In the genomic region with DNA sequence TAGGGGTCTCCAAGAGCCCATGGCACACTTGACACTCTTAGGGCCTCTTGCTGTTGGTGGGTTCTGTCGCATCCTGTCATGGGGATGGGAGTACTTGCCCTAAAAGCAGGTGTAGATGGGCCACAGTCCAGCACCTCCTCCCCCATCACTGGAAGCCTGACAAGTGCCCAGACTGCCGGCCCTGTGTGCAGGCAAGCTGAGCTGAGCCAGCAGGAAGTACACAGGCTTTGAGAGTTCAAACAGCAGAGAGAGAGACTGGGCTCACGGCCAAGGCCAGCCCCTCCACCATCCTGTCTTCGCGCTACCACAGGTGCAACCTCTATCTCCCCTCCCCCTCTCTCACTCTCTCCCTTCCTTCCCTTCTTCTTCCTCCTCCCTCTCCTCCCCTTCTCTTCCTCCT, we compare ENCODE assay signal across 7 mouse cellular contexts. TPM values are rescaled to one million over a fixed set of nuclear protein-coding genes. Genes with fewer than 3 reads are reported as not detected.
DNase-seq lines count a peak whose midpoint lies in the region; ATAC-seq and TF ChIP-seq lines count a peak whose summit lies in the region.

No protein-coding gene starts in this region.

- H3K27me3 ChIP-seq in liver, embryonic 12.5 days (replicated peaks): no peaks in the 10 kb centered on the region
- H3K27me3 ChIP-seq in small intestine, adult 2 months (ENCODE audit: control insufficient read depth, insufficient read depth, low read length): no peaks in the 10 kb centered on the region
- H3K27me3 ChIP-seq in hindbrain, embryonic 16.5 days (replicated peaks; ENCODE audit: control insufficient read depth, insufficient read depth, low read length): no peaks in the 10 kb centered on the region

- 37% methylated on average over 5 of the region's 5 CpGs for WGBS in liver, embryonic 12.5 days (ENCODE audit: insufficient replicate concordance)
- 3% methylated on average over 5 of the region's 5 CpGs for WGBS in small intestine, adult 2 months
- WGBS in hindbrain, embryonic 16.5 days: 46% methylated on average over 5 of the region's 5 CpGs

- intact Hi-C loops in heart, postnatal 14 days (cut with DNase I): no loop called here

- H3K4me2 ChIP-seq in liver, embryonic 12.5 days: no peak overlapping the region
- no peak overlapping the region for H3K4me2 ChIP-seq in hindbrain, embryonic 16.5 days (ENCODE audit: low read length)

- no peak for TF ChIP-seq CTCF in small intestine, adult 2 months (IDR thresholded peaks at IDR 0.05; ENCODE audit: extremely low read depth, insufficient read length, insufficient replicate concordance, low read depth, low read length)

- DNase-seq in B cell, adult 2 months: peak; percentile 35 to 41
- peak; percentile 47 to 59 for DNase-seq in heart, postnatal 14 days
- DNase-seq in urinary bladder, adult 18-20 months (ENCODE audit: low spot score in 2 of 2): no peak

- H3K27ac ChIP-seq in liver, embryonic 12.5 days: no peak overlapping the region
- peak overlapping the region; percentile 55 for H3K27ac ChIP-seq in small intestine, adult 2 months (ENCODE audit: insufficient read depth, low read depth, low read length)
- H3K27ac ChIP-seq in hindbrain, embryonic 16.5 days (ENCODE audit: low read depth, low read length): no peak overlapping the region

- no peak; the same call in 1 of the 2 replicates for TF ChIP-seq POLR2A in small intestine, adult 2 months (IDR thresholded peaks at IDR 0.05; ENCODE audit: low read depth, low read length)

- H3K9ac ChIP-seq in liver, embryonic 12.5 days: no peak overlapping the region
- no peak overlapping the region for H3K9ac ChIP-seq in hindbrain, embryonic 16.5 days (ENCODE audit: low read depth, low read length)

- peak; percentile 99 for ATAC-seq in CD4-positive, CD25-positive, alpha-beta regulatory T cell, adult 4 months
- ATAC-seq in liver, embryonic 12.5 days: peak; percentile 46; the same call in 1 of the 2 replicates
- no peak for ATAC-seq in hindbrain, embryonic 16.5 days

- H3K4me1 ChIP-seq in liver, embryonic 12.5 days: peaks cover 18% of the 10 kb centered on the region
- peaks cover 22% of the 10 kb centered on the region; the same call in 1 of the 2 replicates for H3K4me1 ChIP-seq in small intestine, adult 2 months (ENCODE audit: control insufficient read depth, insufficient read depth, insufficient read length, low read length)
- no peaks in the 10 kb centered on the region; the same call in 1 of the 2 replicates for H3K4me1 ChIP-seq in hindbrain, embryonic 16.5 days (ENCODE audit: control insufficient read depth, insufficient read depth, low read depth, low read length)

- no peak overlapping the region for H3K4me3 ChIP-seq in liver, embryonic 12.5 days
- H3K4me3 ChIP-seq in small intestine, adult 2 months (ENCODE audit: low read depth, low read length): no peak overlapping the region
- H3K4me3 ChIP-seq in hindbrain, embryonic 16.5 days (ENCODE audit: low read length): no peak overlapping the region

- 0 out of 2 replicates have a peak, but pooled peaks cover 5% of the 10 kb centered on the region for H3K9me3 ChIP-seq in liver, embryonic 12.5 days (replicated peaks)
- no peaks in the 10 kb centered on the region; the same call in 1 of the 2 replicates for H3K9me3 ChIP-seq in hindbrain, embryonic 16.5 days (ENCODE audit: control insufficient read depth, low read length)

- no peaks in the 10 kb centered on the region for H3K36me3 ChIP-seq in liver, embryonic 12.5 days
- no peaks in the 10 kb centered on the region for H3K36me3 ChIP-seq in small intestine, adult 2 months (ENCODE audit: control insufficient read depth, insufficient read depth, low read length)
- H3K36me3 ChIP-seq in hindbrain, embryonic 16.5 days (ENCODE audit: control insufficient read depth, insufficient read depth, low read length): no peaks in the 10 kb centered on the region

RNA-seq across cellular contexts. Expression of a gene that starts 26.2 kb away (rescaled TPM):
- polyA plus RNA-seq in CD4-positive, CD25-positive, alpha-beta regulatory T cell, adult 4 months (2017; shearing (Covaris generic)): 10 to 100 TPM; 19.9 to 27.8 TPM
- total RNA-seq in heart, postnatal 14 days (2021): 1 to 10 TPM; 8.3 to 10.0 TPM
- polyA plus RNA-seq in liver, embryonic 12.5 days (2016; fragmentation: Nextera tagmentation; extraction: Ambion mirVana): 0.92 and 0.95 TPM in 2 replicates
- 3.2 and 6.3 TPM in 2 replicates for polyA plus RNA-seq in small intestine, adult 2 months (2012; rRNA removed)
- 1.1 TPM in 2 replicates for polyA plus RNA-seq in hindbrain, embryonic 16.5 days (2015; fragmentation: Nextera tagmentation; extraction: Ambion mirVana)

Comparison
In these comparisons a context has a peak if more than half of its experiments do, and no peak if none do; other contexts are left out.
1. DNase-seq: peak in B cell, adult 2 months (2 of 2) and heart, postnatal 14 days (2 of 2); none in urinary bladder, adult 18-20 months (0 of 2).